Mouse (Mus musculus) limb, embryonic 14.5 days (tissue): ENCODE data around the gene Stk40. TPM values are rescaled to one million over a fixed set of nuclear protein-coding genes. Genes with fewer than 3 reads are reported as not detected.

ENCODE experiments used
- ATAC-seq: fragments of 200-750 bp; cut with Nextera tagmentation; 2 replicates; pipeline ENCODE4 v1.8.0; 2017; ENCODE audit warnings: low read depth, moderate number of reproducible peaks, moderate TSS enrichment; ENCODE audit not compliant: low FRiP score
- DNase-seq: peaks from one replicate; pipeline ENCODE4 v3.0.0-alpha.2; 2015; ENCODE audit warnings: low spot score
- H3K27ac ChIP-seq: fragments of 300-500 bp; sonication (generic); replicated peaks from 2 replicates; pipeline ENCODE4 v1.5.1; 2014; ENCODE audit warnings: low read depth, mild to moderate bottlenecking, low read length, moderate library complexity, mixed read lengths
- H3K27me3 ChIP-seq: fragments of 300-500 bp; sonication (generic); 2 replicates; pipeline ENCODE4 v1.6.1; 2014; ENCODE audit warnings: low read length, mixed read lengths; ENCODE audit not compliant: control insufficient read depth, insufficient read depth
- H3K36me3 ChIP-seq: fragments of 300-500 bp; sonication (generic); 2 replicates; pipeline ENCODE4 v1.6.1; 2014; ENCODE audit warnings: mild to moderate bottlenecking, low read length, moderate library complexity, mixed read lengths; ENCODE audit not compliant: control insufficient read depth, insufficient read depth
- H3K4me1 ChIP-seq: fragments of 300-500 bp; sonication (generic); 2 replicates; pipeline ENCODE4 v1.6.1; 2014; ENCODE audit warnings: antibody characterized with exemption, low read length, mixed read lengths; ENCODE audit not compliant: control insufficient read depth, insufficient read depth
- H3K4me2 ChIP-seq: fragments of 300-500 bp; sonication (generic); replicated peaks from 2 replicates; pipeline ENCODE4 v1.6.1; 2014; ENCODE audit warnings: low read depth, mild to moderate bottlenecking, low read length, moderate library complexity; ENCODE audit not compliant: severe bottlenecking
- H3K4me3 ChIP-seq: fragments of 300-500 bp; sonication (generic); replicated peaks from 2 replicates; pipeline ENCODE4 v1.5.1; 2014; ENCODE audit warnings: low read length
- H3K9ac ChIP-seq: fragments of 300-500 bp; sonication (generic); 2 replicates; pipeline ENCODE4 v1.6.1; 2014; ENCODE audit warnings: mild to moderate bottlenecking, low read depth, low read length, moderate library complexity; ENCODE audit not compliant: severe bottlenecking
- H3K9me3 ChIP-seq: fragments of 300-500 bp; sonication (generic); 2 replicates; pipeline ENCODE4 v1.6.1; 2016; ENCODE audit warnings: low read length; ENCODE audit not compliant: control insufficient read depth
- POLR2A ChIP-seq: fragments of 200-500 bp; IDR thresholded peaks from 2 replicates; pipeline ENCODE4 v1.8.0; 2012; ENCODE audit warnings: inconsistent platforms, mild to moderate bottlenecking, moderate library complexity, borderline replicate concordance; ENCODE audit not compliant: insufficient read depth, insufficient read length; ENCODE audit errors: extremely low read depth
- WGBS: fragments of 180-500 bp; shearing (Covaris S2); extraction: QIAGEN DNeasy Blood & Tissue Kit; methylation state at CpG from one replicate; pipeline ENCODE4 v1.1.7; 2014; 5-methylcytosine and 5-hydroxymethylcytosine counted together
- polyA plus RNA-seq, 2 experiments: library from polyadenylated mRNA; depleted of rRNA in 1 of 2; stranded (reverse) in 1 of 2; unstranded in 1 of 2; fragments of >200 nt; fragmentation: Nextera tagmentation in 1 of 2; extraction: Ambion mirVana in 1 of 2; gene quantifications; 2 replicates each; pipeline versions ENCODE4 v1.2.1 to v1.2.3; 2012 to 2014

Gene Stk40
- polyA plus RNA-seq, 2 experiments = 21.3 to 27.9 TPM

- no peak for TF ChIP-seq POLR2A
- H3K9me3 ChIP-seq = no peaks in the 10 kb centered on the region
- ATAC-seq (no peak), DNase-seq (no peak)
- peak overlapping the region; percentile 85 for H3K4me2 ChIP-seq
- H3K4me1 ChIP-seq = peaks cover 22% of the 10 kb centered on the region
- H3K36me3 ChIP-seq = peaks cover 3% of the 10 kb centered on the region; the same call in 1 of the 2 replicates
- H3K27ac ChIP-seq = no peak overlapping the region
- WGBS = 4% methylated on average over 34 of the region's 34 CpGs
- H3K27me3 ChIP-seq = no peaks in the 10 kb centered on the region
- H3K9ac ChIP-seq = peak overlapping the region; percentile 79
- peak overlapping the region; percentile 95 for H3K4me3 ChIP-seq
Measured at GRCm38 (mm10) chr4:126104261-126105075, 711 bp downstream of the Stk40 start.

- 59% methylated on average over 7 of the region's 7 CpGs for WGBS
- Histone ChIP-seq H3K4me3 (0 out of 2 replicates have a peak overlapping the region, but pooled peaks have one; percentile 95), H3K27me3 (no peaks in the 10 kb centered on the region), H3K4me2 (peak overlapping the region; percentile 85; the same call in 1 of the 2 replicates), H3K4me1 (peaks cover 29% of the 10 kb centered on the region), H3K27ac (no peak overlapping the region), H3K9me3 (no peaks in the 10 kb centered on the region), H3K9ac (no peak overlapping the region), H3K36me3 (no peaks in the 10 kb centered on the region)
- no peak for TF ChIP-seq POLR2A
- ATAC-seq = no peak
- DNase-seq = no peak
Measured at GRCm38 (mm10) chr4:126105131-126105783, 1.5 kb downstream of the Stk40 start.

GRCm38 (mm10) chr4:126108061-126108740, 4.4 kb downstream of the Stk40 start:
- Histone ChIP-seq H3K27me3 (no peaks in the 10 kb centered on the region), H3K4me1 (peaks cover 32% of the 10 kb centered on the region), H3K9ac (no peak overlapping the region), H3K4me3 (no peak overlapping the region), H3K4me2 (no peak overlapping the region), H3K36me3 (no peaks in the 10 kb centered on the region), H3K9me3 (no peaks in the 10 kb centered on the region), H3K27ac (no peak overlapping the region)
- TF ChIP-seq POLR2A = no peak
- DNase-seq (no peak), ATAC-seq (no peak)
- 46% methylated on average over 8 of the region's 8 CpGs for WGBS

- no peak for TF ChIP-seq POLR2A
- DNase-seq = no peak
- Histone ChIP-seq H3K4me1 (peaks cover 27% of the 10 kb centered on the region), H3K9ac (no peak overlapping the region), H3K27ac (peak overlapping the region; percentile 53), H3K9me3 (no peaks in the 10 kb centered on the region), H3K36me3 (no peaks in the 10 kb centered on the region), H3K4me3 (no peak overlapping the region), H3K27me3 (no peaks in the 10 kb centered on the region), H3K4me2 (peak overlapping the region; percentile 36; the same call in 1 of the 2 replicates)
- no peak for ATAC-seq
- WGBS = 71% methylated on average over 10 of the region's 10 CpGs
Measured at GRCm38 (mm10) chr4:126109613-126110373, 6.0 kb downstream of the Stk40 start.
